Mouse (Mus musculus) neural tube, embryonic 10.5 days (tissue): Measurements from ENCODE around the gene Mapk8ip1.

Experiments used
- DNase-seq: peaks from one replicate; pipeline ENCODE4 v3.0.0-alpha.2; 2017; ENCODE audit warnings: low spot score; ENCODE audit errors: extremely low spot score

The Mapk8ip1 gene

DNA sequence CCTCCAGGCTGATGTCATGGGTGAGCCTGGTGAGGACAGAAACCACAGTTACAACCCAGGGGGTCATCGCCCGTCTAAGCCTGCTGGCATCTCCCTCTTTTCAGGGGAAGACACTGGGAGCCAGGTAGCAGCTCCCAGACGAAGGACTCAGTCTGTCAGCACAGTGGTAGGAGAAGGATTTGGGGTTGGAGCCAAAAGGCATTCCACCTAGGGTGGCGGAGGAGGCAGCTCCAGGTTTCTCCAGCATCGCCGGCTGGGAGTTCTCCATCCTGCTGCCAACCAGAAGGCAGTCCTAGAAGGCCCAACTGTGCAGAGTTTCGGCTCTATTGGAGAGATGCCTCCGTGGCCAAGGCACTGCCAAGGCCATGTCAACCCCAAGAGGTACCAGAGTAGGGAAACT is 9.9 kb downstream of the Mapk8ip1 start:
- no peak for DNase-seq

DNA sequence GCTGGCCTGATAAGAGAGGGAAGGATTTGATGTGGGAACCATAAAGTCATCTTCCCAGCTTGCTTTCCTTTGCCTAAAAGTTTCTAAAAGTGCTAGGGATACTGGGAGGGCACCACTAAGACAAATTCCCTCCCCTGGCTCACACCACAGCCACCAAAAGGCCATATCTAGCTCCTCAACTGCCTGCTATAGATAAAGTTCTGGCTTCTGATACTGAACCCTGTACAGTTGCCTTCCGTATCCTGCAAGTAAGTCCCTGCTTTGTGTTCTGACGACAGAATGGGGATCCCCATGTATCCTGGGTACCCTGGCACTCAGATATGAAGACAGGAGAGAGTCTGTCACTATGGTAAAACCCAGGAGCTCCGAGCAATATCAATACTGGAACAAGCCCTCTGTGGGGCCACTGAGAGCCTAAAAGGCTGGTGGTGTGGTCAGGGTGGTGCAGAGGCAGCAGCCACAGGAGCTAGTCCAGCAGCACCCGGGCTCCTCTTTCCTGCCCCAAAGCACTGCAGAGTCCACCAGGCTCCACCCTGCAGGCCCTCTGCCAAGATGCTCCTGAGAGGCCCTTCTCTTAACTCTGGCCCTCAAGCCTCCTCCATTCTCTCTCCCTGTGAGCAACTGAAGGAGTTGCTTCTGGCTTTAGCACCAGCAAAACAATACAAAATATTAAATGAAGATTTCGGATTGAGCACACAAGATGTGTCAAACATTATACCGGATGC is 10.7 kb downstream of the Mapk8ip1 start:
- no peak for DNase-seq

DNA sequence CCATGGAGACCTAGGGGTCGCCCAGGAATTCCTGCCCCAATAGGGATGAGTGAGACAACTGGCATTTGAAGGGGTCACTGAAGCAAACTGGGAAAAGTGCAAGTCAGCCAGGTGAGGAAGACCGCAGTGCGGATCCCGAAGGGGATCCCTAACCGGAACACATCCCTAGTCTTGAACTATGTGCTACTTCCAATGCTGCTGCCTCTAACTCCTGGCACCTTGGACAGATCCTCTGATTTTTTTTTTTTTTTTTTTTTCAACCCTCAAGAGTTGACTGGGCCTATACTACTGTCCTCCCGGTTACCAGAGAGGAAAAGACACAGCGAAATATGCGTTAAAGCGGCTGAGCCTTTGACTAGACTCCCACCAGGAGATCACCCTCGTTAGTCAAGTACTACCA is 11.4 kb downstream of the Mapk8ip1 start:
- DNase-seq, result no peak

DNA sequence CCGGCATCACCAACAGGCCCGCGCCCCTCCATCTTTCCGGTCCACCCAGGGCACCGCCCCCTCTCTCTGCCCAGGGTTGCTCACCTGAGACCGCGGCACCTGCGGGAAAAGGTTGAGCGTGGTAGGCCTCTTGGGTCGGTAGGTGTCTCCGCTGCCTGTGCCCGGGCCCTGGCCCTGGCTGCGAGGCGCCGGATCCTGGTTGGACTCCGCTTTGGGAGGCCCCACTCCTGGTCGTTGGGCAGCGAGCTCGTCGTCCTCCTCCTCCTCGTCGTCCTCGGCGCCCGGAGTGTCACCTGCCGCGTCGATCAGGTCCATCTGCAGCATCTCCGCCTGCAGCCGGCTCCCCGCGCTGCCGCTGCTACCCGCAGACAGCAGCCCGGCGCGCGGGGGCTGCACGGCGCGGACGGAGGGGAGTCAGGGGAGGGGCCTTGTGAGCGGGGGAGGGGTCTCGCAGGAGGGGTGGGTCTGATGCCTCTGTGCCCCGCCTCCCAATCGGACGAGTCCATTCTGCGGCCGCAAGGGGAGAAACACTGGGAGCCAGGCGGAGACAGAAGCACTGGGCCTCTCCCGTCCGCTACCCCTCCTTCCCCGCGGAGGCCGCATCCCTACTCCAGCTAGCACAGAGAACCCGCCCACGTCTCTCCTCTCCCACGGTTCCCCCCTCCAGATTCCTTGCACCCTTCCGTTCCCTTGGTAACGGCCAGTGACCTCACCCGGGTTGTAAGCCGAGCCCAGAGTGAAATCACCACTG is 12.0 kb downstream of the Mapk8ip1 start:
- DNase-seq, result peak; percentile 96

DNA sequence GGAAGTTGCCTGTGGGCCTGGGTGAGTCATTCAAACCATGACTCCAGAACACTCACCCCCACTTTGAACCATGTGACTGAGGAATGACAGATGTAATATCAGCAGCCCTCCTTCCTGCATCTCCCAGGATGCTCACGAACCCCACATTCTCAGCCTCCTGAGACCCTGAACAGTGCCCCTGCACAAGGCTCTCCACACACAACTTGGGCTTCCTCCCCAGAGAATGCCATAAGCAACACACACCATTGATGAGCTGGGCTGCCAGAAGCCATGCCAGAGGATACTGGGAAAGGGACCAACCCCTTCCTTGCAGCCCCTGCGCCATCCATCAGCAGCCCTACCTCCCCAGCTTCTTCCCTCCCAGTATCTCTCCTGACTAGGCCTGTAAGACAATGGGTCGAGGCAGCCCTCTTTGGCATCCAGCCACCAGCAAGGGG is 13.0 kb downstream of the Mapk8ip1 start:
- no peak for DNase-seq

DNA sequence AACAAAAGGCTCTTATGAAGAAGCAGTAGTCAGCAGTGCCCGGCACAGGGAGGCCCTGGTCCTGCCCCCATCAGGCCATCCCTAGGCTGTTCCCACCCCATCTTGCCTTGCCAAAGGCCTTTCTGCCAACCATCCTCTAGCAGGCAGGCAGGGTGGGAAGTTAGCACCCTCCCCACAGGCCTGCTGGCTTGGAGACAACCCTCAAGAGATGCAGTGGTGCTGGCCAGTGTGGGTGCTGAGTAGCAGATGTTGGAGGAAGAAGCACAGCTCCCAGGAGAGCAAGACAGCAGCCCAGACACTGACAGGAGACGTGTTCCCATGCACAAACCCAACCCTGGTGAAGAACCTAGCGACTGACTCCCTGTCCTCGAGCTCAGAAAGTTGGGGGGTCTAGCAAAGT is 13.4 kb downstream of the Mapk8ip1 start:
- no peak for DNase-seq

DNA sequence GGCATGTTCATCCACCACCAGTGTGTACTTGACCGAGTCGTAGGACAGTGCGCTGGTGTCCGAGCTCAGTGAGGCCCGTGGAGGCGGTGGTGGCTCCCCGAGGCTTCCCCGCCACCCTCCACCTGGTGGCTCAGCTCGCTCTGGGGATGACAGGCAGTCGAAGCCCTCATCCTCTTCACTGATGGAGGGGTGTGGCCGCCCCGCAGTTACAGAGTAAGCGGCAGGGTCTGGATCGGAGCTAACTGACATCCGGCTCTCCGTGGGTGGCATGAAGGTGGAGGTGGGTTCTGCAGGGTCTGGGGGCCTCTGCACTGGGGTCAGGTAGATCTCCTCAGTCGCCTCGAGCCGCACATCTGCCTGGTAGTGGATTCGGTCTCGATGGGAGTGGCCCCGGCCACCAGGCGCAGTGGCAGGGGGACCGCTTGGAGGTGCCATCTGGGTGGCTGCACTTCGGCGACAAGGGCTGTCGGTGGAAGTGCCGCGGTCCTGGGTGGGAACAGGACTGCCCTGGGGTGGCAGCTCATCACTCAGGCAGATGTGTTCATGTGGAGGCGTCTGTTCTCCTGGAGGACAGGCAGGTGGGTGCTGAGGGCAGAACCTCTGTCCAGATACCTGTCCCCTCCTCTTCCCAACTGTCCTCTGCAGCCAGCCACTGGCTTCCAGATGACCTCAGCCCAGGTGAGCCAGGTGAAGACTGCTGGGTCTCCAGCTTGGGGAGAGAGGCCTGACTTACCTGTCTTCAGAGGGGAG is 14.1 kb downstream of the Mapk8ip1 start:
- DNase-seq, result no peak

DNA sequence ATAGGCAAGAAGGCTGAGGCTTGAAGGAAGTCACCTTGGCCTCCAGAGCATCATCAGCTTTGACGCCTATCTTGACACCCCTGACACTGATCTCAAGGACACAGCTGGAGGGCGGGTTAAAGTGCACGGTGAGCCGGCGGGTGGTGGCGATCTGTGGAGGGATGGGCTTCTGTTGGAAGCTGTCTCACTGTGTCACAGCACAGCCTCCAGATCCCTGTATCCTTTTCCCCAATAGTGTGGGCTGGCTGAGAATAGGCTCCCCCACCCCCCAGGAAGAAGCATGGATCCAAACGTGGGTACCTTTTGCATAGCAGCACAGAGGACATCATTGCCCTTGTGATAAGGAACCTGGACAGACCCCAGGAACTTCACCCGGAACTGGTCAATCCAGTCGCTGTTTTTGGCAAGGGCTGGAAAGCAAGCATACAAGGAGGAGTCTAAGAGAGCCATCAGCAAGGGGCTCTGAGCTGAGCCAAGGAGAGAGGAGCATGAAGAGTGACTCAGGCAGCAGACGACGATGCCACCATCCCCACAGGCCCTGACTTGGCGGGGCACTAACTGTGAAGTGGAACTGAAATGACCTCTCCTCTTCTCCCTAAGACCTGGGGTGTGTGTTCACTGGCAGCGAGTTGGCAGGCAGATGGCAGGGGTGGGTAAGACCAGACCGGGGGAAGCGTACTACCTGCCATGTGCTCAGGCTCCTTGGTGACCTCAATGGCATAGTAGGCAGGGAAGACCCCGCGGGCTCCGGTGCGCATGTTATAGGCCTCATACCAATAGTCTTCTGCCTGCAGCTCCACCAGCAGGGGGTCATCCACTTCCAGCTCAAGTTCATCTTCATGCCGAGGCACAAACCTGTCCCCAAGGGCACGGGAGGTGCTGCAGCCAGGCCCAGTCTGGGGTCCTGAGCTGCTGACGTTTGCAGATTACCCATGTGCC is 15.7 kb downstream of the Mapk8ip1 start:
- DNase-seq, result no peak

DNA sequence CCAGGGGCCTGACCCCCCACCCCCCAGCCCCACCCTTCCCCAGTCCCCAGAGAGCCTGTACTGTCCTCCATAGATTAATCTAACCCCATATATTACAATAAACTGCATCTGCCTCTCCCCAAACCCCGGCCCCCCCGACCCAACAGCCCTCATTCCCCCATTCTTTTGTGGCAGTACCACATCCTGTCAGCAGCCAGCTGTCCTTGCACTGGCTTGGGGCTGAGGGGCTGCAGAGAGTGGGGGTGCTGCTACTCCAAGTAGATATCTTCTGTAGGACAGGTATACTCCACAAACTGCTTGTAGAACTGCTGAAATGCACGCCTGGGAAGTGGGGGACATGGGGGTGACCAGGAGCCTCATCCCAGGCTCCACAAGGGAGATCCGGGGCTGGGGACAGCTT is 17.0 kb downstream of the Mapk8ip1 start:
- no peak for DNase-seq

DNA sequence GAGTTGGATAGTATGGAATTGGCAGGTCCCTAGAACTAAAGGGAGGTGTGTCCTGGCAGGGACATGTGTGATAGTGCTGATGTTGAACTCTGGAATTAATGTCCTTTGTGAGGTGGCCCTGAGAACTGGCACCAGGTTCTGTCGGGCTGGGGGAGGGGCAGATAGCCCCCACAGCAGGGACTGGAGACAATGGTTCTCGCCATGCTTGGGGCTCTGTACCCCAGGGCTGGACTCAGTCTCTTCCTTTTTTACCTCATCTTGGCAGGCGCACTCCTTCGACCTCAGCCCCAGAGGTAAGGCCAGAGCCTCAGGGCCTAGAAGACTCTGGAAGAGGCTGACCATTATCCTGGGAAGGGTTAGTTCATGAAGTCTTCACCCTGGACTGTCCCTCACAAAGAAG is 18.3 kb downstream of the Mapk8ip1 start:
- DNase-seq, result no peak

DNA sequence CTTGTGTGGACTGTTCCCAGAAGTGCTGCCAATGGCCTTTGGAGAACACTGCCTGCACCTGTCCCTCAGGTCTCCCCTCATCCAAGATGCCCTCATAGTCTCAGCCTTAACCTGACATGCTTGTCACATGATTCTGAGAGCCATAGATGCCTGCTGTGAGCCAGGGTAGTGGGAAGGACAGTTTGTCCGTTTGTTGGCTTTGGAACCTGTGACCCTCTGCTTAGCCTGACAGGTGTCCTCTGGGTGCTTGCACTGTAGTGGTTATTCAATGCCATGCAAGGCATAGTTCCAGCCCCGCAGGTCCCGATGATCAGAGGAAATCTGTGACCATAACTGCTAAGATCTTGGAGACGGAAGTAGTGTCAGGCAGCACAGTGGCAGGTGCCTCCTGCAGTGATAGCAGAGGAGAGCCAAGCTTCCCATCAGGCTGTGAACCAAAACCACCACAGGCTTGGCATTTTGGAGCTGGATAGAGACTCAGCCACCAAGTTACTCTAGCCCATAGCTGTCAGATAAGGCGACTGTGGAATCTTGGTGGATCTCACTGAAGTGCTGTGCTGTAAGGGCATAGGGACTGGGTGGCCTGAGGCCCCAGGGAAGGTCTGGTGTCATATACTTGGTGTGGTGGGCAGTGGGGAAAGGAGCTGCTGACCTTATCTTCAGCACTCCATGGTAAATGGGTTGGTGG is 19.0 kb downstream of the Mapk8ip1 start, which contains the start of gene 1700029I15Rik:
Gene 1700029I15Rik (plus strand): TSS at position 638 of the 688 bp plus-strand sequence.
- DNase-seq, result no peak

DNA sequence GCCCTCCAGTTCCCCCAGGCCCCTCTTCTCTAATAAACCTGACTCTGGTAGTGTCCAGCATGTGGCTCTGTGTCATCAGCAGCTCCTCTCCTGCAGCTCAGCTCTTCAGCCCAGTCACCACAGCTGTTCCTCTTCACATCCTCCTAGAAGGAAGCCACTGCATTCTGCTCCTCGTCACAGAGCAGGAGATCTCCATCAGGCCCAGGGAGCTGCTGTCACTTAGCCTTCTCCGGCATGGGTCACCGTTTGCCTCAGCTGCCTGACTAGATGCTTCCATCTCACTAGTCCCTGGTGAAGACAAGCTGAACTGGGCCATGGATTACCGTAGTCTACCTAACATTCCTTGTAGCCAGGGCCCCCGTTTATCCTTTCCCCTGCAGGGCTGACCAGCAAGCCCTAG is 19.9 kb downstream of the Mapk8ip1 start:
- DNase-seq, result no peak

DNA sequence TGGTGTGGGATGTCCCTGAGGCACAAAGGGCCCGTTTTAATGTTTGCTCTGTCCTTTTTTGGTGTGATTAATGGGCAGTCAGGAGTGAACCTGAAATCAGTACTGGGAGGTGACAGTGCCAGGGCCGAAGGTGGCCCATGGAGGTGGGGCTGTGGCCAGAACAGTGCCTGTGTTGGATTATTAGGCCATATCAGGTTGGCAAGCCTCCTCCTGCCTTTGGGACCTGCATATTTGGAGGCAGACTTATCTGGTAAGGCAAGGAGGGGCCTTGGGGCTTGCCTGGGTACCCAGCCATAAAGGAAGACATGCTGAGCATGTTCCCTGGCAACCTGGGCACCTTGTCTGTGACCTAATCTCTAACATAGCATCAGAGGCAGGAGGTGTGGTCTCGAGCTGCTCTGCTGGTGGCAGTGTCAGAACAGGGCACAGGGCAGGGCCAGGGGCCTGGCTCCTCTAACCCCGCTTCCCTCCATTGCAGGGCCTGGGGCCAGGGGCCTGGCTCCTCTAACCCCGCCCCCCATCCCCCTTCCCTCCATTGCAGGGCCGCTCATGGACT is 20.5 kb downstream of the Mapk8ip1 start:
- DNase-seq, result no peak

DNA sequence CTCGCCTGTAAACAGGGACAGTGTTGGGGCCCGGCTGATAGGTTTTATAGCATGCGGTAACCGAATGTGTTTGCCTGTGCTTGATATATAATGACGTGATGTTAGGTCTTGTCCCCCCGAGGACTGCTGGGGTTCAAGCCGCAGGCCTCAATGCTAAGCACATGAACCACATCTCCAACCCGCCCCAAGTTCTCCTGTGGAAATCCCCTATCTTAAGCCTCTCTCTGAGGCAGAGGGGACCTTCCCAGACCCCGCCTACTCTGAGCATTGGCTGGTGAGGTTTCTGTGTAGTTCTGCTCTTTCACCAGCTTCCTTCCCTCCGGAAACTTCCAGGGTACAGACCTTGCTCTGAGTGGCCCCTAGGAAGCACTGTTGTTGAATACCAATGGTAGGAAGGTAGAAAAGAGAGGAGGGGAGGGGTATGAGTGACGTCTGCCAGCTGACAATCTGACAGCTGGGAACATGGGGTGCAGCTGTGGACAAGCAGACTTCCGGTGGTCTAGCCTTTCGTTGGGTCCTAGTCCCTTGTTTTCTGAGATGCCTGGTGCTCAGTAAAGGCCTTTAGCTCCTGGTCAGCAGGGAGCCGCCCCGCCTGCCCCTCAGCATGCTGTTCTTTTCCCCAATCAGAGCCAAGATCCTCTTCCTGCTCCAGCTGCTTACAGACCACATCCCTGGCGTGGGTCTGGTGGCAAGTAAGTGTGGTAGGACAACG is 21.1 kb downstream of the Mapk8ip1 start:
- no peak for DNase-seq

DNA sequence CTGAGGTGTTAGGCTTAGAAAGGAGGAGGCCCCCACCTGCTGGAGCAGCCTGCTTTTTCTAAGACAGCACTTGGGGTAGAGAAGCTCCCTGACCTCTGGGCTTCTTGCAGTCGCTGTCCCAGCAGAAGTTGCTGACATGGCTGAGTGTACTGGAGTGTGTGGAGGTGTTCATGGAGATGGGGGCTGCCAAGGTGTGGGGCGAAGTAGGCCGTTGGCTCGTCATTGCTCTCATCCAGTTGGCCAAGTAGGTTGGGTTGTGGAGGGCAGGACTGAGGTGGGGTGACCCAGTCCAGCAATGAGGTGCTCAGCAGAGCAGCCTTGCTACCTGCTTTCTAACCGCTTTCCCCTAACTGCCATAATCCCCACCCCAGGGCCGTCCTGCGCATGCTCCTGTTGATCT is 23.7 kb downstream of the Mapk8ip1 start:
- no peak for DNase-seq

DNA sequence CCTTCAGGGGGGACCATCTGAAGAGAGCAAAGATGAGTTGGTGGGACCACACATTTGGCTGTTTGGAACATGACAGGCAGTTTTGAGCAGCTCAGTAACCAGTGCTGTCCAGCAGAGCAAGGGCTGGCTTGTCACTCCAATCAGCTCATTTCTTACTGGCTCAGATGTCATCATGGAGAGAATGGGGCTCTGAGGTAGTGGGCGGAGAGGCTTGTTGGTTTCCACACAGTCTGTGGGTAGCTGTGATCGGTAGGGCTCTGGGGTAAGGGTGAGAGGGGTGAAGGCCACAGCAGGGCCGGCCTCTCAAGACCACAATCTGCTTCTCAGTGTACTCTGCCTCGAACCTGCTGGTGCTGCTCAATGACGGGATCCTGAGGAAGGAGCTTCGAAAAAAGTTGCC is 24.8 kb downstream of the Mapk8ip1 start:
- no peak for DNase-seq

DNA sequence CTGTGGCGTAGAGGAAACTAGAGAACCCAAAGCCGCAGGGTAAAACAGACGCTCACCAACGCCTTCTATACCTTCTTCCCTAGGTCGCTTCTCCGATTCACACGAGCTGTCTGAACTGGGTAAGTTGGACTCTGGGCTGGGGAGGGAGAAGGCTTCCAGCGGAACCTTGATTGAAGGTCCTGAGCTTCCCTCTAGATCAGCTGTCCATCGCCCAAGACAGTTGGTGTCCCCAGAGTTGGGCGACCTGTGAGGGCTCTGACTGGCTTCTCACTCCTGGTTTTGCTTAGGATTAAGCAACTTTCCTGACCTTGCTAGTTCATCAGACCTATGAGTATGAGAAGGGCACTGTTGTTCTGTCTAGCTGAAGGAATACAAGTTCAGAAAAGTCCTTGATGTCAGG is 25.3 kb downstream of the Mapk8ip1 start:
- no peak for DNase-seq

DNA sequence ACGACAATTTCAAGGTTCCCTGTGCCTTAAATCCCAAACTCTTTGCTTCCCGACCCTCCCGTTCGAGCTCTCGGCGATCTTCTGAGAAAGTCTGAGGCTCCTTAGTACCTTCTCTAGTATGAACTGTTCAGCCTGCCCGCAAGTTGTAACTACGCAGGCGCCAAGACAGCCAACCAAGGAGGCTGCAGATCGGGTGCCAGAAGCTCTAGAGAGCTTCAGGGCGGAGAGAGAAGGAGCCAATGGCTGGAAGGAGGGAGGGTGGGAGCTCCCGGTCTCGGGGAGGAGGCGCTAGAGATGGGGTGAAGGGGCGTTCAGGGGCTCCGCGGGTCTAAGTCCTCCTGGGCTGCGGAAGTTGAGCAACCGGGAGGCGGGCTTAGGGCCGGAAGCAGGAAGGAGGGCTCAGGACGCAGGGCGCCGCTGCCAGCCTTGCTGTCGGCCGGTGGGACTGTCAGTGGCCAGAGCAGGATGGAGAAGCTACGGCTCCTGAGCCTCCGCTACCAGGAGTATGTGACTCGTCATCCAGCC is 25.9 kb downstream of the Mapk8ip1 start:
- DNase-seq, result peak; percentile 93

DNA sequence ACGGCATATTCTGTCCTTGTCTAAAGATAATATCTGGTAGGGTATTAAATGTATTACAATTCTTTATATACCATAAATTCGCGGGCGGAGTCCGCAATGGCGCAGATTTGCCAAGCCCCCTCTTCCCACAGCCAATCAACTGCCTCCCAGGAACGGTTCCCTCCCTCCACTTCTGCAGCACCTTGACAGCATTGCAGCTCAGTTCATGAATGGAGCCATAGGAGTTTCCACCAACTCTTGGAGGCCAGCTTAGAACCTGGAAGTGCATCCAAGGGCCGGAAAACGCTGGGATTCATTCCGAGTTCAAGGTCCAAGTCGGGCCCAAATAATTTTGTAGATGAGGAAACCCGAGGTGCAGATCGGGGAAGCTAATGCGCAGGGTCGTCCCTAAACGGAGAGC is 26.5 kb downstream of the Mapk8ip1 start, which contains the start of the genes Pex16 and Large2:
Gene Pex16 (plus strand): TSS at position 163 of the 400 bp plus-strand sequence.
Gene Large2 (minus strand): TSS at position 356 of the 400 bp plus-strand sequence.
- no peak for DNase-seq
